Mouse (Mus musculus) ES-Bruce4 (cell line): ENCODE results near the gene Hist1h3f. TPM values are rescaled to one million over a fixed set of nuclear protein-coding genes. Genes with fewer than 3 reads are reported as not detected.
A peak's percentile ranks its signal among the peaks of the same experiment; 100 is the strongest.
"Not testable (repeated sequence)": the region's sequence is repeated elsewhere in the genome, so short reads cannot be mapped to it uniquely, and the experiment has no call there.

Source experiments
- H3K27ac ChIP-seq: 2 replicates; pipeline ENCODE4 v1.5.1; 2012; ENCODE audit warnings: low read length, inconsistent platforms; ENCODE audit not compliant: insufficient read depth
- H3K27me3 ChIP-seq: 2 replicates; pipeline ENCODE4 v1.6.1; 2012; ENCODE audit warnings: mild to moderate bottlenecking, low read length, inconsistent platforms; ENCODE audit not compliant: control insufficient read depth, poor library complexity, insufficient read depth, severe bottlenecking
- H3K36me3 ChIP-seq: 2 replicates; pipeline ENCODE4 v1.6.1; 2012; ENCODE audit warnings: inconsistent platforms, mild to moderate bottlenecking, low read length, moderate library complexity; ENCODE audit not compliant: control insufficient read depth, poor library complexity, insufficient read depth, severe bottlenecking
- H3K4me1 ChIP-seq: one replicate; pipeline ENCODE4 v1.8.1; 2011; ENCODE audit warnings: low read length; ENCODE audit not compliant: control insufficient read depth, insufficient read depth
- H3K4me3 ChIP-seq: 2 replicates; pipeline ENCODE4 v1.5.1; 2011; ENCODE audit warnings: low read depth, mild to moderate bottlenecking, low read length
- H3K9ac ChIP-seq: 2 replicates; pipeline ENCODE4 v1.6.1; 2012; ENCODE audit warnings: low read depth, mild to moderate bottlenecking, inconsistent platforms; ENCODE audit not compliant: poor library complexity, severe bottlenecking
- H3K9me3 ChIP-seq: replicated peaks from 2 replicates; pipeline ENCODE4 v1.6.1; 2012; ENCODE audit warnings: mild to moderate bottlenecking, low read length, inconsistent platforms; ENCODE audit not compliant: control insufficient read depth, poor library complexity, insufficient read depth, severe bottlenecking
- CTCF ChIP-seq: IDR thresholded peaks from one replicate; pipeline ENCODE4 v1.8.1; 2011; ENCODE audit warnings: low read depth, low read length
- EP300 ChIP-seq: IDR thresholded peaks from 2 replicates; pipeline ENCODE4 v1.6.1; 2011; ENCODE audit warnings: low read depth, low read length; ENCODE audit not compliant: insufficient read depth
- POLR2A ChIP-seq: IDR thresholded peaks from one replicate; pipeline ENCODE4 v1.8.1; 2011; ENCODE audit warnings: low read length; ENCODE audit not compliant: insufficient read depth
- polyA plus RNA-seq: library from polyadenylated mRNA; stranded (reverse); fragments of >200 nt; gene quantifications from 2 replicates; pipeline ENCODE4 v1.2.4, GENCODE M21; 2011; ENCODE audit warnings: low read depth; ENCODE audit not compliant: missing spikeins, insufficient read depth, insufficient read length

The Hist1h3f gene
- polyA plus RNA-seq, 1 experiment, result 1.5 TPM

- TF ChIP-seq POLR2A (no peak), EP300 (no peak), CTCF (no peak)
- Histone ChIP-seq H3K4me3 (no peak overlapping the region), H3K27me3 (no peaks in the 10 kb centered on the region), H3K27ac (no peak overlapping the region), H3K9ac (no peak overlapping the region), H3K4me1 (peaks cover 1% of the 10 kb centered on the region), H3K9me3 (no peaks in the 10 kb centered on the region), H3K36me3 (no peaks in the 10 kb centered on the region)
These were observed 2.4 kb upstream of the Hist1h3f start for GRCm38 (mm10) chr13:23541497-23541896.

GRCm38 (mm10) chr13:23542225-23542980, 1.4 kb upstream of the Hist1h3f start:
- Histone ChIP-seq H3K4me3 (peak overlapping the region; percentile 88), H3K27ac (peak overlapping the region; percentile 75), H3K9ac (peak overlapping the region; percentile 69)
- not testable (repeated sequence) for H3K36me3 ChIP-seq, H3K4me1 ChIP-seq, H3K27me3 ChIP-seq, H3K9me3 ChIP-seq

DNA sequence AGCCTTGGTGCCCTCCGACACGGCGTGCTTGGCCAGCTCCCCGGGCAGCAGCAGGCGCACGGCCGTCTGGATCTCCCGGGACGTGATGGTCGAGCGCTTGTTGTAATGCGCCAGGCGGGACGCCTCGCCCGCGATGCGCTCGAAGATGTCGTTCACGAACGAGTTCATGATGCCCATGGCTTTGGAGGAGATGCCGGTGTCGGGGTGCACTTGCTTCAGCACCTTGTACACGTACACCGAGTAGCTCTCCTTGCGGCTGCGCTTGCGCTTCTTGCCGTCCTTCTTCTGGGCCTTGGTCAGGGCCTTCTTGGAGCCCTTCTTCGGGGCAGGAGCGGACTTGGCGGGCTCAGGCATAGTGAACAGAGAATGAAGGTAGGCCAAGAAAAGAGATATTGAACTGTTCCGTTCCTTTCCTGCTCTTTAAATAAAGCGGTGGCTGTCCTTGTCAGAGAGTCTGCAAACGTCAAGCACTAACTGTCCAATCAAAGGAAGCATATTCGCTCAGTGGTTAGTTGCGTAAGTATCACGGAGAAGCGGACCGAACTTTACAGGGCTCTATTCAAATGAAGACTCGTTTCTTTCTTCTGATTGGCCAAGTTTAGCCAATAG, 749 bp upstream of the Hist1h3f start, which contains the start of gene Hist1h2bh:
Gene Hist1h2bh, minus strand, starts transcription at position 394 of the 609 bp plus-strand sequence.
- peak within 1 kb of the TSS; percentile 75 for H3K27ac ChIP-seq
- not testable (repeated sequence) for H3K9me3 ChIP-seq, H3K4me1 ChIP-seq, H3K27me3 ChIP-seq, H3K36me3 ChIP-seq
- H3K4me3 ChIP-seq, result peak within 1 kb of the TSS; percentile 88
- peak within 1 kb of the TSS; percentile 84 for H3K9ac ChIP-seq
- peak; percentile 75 for TF ChIP-seq POLR2A

DNA sequence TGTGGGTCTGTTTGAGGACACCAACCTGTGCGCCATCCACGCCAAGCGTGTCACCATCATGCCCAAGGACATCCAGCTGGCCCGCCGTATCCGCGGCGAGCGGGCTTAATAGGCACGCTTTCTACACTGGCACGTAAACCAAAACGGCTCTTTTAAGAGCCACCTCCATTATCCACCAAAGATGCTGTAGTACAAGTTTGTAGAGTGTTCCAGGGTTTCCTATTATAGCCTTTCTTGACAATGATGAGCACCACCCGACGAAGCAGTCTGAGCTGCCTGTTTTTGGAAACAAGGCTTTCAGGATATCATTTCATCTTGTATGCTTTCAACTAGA, 902 bp downstream of the Hist1h3f start:
- H3K4me1 ChIP-seq, H3K36me3 ChIP-seq, H3K27me3 ChIP-seq, H3K9me3 ChIP-seq: not testable (repeated sequence)
- peak overlapping the region; percentile 84 for H3K9ac ChIP-seq
- H3K4me3 ChIP-seq, result peak overlapping the region; percentile 42
- peak overlapping the region; percentile 38 for H3K27ac ChIP-seq

DNA sequence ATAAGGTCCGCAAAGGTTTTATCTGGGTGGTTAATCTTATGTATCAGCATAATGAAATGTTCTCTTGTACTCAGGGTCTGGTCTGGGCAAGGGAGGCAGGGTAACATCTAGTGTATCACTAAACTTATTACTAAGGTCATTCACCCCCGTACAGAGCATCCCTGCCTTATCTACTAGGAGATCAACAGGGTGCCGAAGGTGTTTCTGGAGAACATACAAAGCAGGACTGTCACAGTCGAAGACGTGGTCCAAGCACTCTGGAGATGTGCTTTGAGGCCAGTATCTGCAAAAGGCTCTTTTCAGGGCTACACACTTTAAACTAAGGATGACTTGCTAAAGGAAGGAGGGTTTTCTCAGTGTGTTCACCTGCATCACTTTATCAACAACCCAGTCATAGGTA, 2.8 kb downstream of the Hist1h3f start:
- Histone ChIP-seq H3K27me3 (no peaks in the 10 kb centered on the region), H3K4me3 (no peak overlapping the region), H3K27ac (no peak overlapping the region), H3K9ac (no peak overlapping the region), H3K36me3 (no peaks in the 10 kb centered on the region), H3K9me3 (no peaks in the 10 kb centered on the region), H3K4me1 (no peaks in the 10 kb centered on the region)
- TF ChIP-seq POLR2A, result no peak
- TF ChIP-seq CTCF, result no peak
- TF ChIP-seq EP300, result no peak

DNA sequence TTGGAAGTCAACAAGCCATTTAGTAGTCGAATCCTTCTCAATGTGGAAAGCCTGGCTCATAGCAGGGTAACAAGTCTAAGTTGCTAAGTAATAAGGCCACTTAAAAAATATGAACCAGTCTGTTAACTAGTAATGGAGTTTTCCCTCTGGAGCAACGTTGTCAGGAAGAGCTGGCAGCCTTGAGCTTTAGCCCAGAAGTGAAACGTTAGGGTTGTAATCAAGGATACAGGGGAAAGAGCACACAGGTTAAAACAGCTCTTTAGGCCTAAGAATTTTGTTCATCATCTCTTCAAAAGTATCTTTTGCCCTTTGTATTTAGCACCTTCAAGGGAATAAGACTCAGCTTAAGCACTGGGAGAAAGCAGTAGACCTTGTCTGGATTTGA, 6.9 kb downstream of the Hist1h3f start:
- no peak for TF ChIP-seq CTCF
- TF ChIP-seq EP300, result no peak
- TF ChIP-seq POLR2A, result no peak
- Histone ChIP-seq H3K9ac (peak overlapping the region; percentile 90), H3K4me3 (peak overlapping the region; percentile 55), H3K9me3 (no peaks in the 10 kb centered on the region), H3K36me3 (no peaks in the 10 kb centered on the region), H3K27me3 (no peaks in the 10 kb centered on the region), H3K27ac (peak overlapping the region; percentile 92), H3K4me1 (no peaks in the 10 kb centered on the region)
